In genomic region chr4:108196277-108196855, GRCm38 (mm10) we compare ENCODE assay signal across 10 mouse cellular contexts. TPM values are rescaled to one million over a fixed set of nuclear protein-coding genes. Genes with fewer than 3 reads are reported as not detected.
DNase-seq lines count a peak whose midpoint lies in the region; ATAC-seq and TF ChIP-seq lines count a peak whose summit lies in the region.
"Had no signal": no experiment of that assay in that cellular context is flagged by ENCODE, and none has a peak within 500 bp of the region (broad histone marks: within the 10 kb centered on the region; RNA-seq: fewer than 3 reads in every experiment).

No protein-coding gene starts in this region.

- no peaks in the 10 kb centered on the region for H3K9me3 ChIP-seq in hindbrain, embryonic 11.5 days (ENCODE audit: control insufficient read depth, low read length)
- H3K9me3 ChIP-seq in hindbrain, embryonic 14.5 days (ENCODE audit: control insufficient read depth, low read length): no peaks in the 10 kb centered on the region
- no peaks in the 10 kb centered on the region for H3K9me3 ChIP-seq in ES-E14 (ENCODE audit: control insufficient read depth, insufficient read depth, low read depth, low read length)
- H3K9me3 ChIP-seq: hindbrain, embryonic 15.5 days had no signal

- in situ Hi-C loops in ES-E14 (cut with MboI; ENCODE audit: low sequenced_read_pairs in 2 of 2, unreplicated experiment in 2 of 2): no loop called here

- no peak overlapping the region for H3K4me3 ChIP-seq in hindbrain, embryonic 11.5 days (ENCODE audit: low read depth, low read length)
- H3K4me3 ChIP-seq in hindbrain, embryonic 14.5 days (replicated peaks; ENCODE audit: low read length): no peak overlapping the region
- H3K4me3 ChIP-seq in ES-E14 (ENCODE audit: insufficient read depth in 1 of 2, low read depth in 1 of 2, low read length in 2 of 2, poor library complexity in 1 of 2, severe bottlenecking in 1 of 2): peak overlapping the region in 1 of 2 experiments; percentile 1; a peak in 1 of 4 replicates
- H3K4me3 ChIP-seq: hindbrain, embryonic 15.5 days had no signal

- no peaks in the 10 kb centered on the region for H3K4me1 ChIP-seq in hindbrain, embryonic 11.5 days (replicated peaks; ENCODE audit: control insufficient read depth, insufficient read depth, low read length)
- no peaks in the 10 kb centered on the region for H3K4me1 ChIP-seq in hindbrain, embryonic 14.5 days (replicated peaks; ENCODE audit: control insufficient read depth, insufficient read depth, low read length)
- peaks cover 0 to 6% of the 10 kb centered on the region in 2 experiments; a peak in 1 of 4 replicates for H3K4me1 ChIP-seq in ES-E14 (ENCODE audit: control insufficient read depth in 2 of 2, insufficient read depth in 2 of 2, low read length in 2 of 2, poor library complexity in 1 of 2)
- H3K4me1 ChIP-seq: hindbrain, embryonic 15.5 days had no signal

- H3K9ac ChIP-seq in hindbrain, embryonic 11.5 days (ENCODE audit: low read depth, low read length): no peak overlapping the region
- no peak overlapping the region for H3K9ac ChIP-seq in hindbrain, embryonic 14.5 days
- H3K9ac ChIP-seq in ES-E14 (ENCODE audit: insufficient read depth, low read depth, low read length, poor library complexity, severe bottlenecking): peak overlapping the region; percentile 23; the same call in 1 of the 2 replicates
- H3K9ac ChIP-seq: hindbrain, embryonic 15.5 days; liver, embryonic 14.5 days had no signal

- H3K36me3 ChIP-seq in hindbrain, embryonic 11.5 days (ENCODE audit: control insufficient read depth, insufficient read depth, low read length): no peaks in the 10 kb centered on the region
- no peaks in the 10 kb centered on the region for H3K36me3 ChIP-seq in hindbrain, embryonic 14.5 days (replicated peaks; ENCODE audit: control insufficient read depth, insufficient read depth)
- H3K36me3 ChIP-seq in ES-E14 (ENCODE audit: control insufficient read depth, insufficient read depth, low read length, poor library complexity, severe bottlenecking): peaks cover 18% of the 10 kb centered on the region
- H3K36me3 ChIP-seq: hindbrain, embryonic 15.5 days had no signal

- WGBS in hindbrain, embryonic 11.5 days: 58% methylated on average over 6 of the region's 6 CpGs
- WGBS in hindbrain, embryonic 14.5 days: 60% methylated on average over 6 of the region's 6 CpGs

- ATAC-seq in hindbrain, embryonic 11.5 days (ENCODE audit: low FRiP score): no peak
- no peak for ATAC-seq in hindbrain, embryonic 14.5 days (ENCODE audit: low FRiP score)

- DNase-seq in hindbrain, embryonic 11.5 days (ENCODE audit: low spot score): peak; percentile 3
- no peak for DNase-seq in hindbrain, embryonic 14.5 days (ENCODE audit: low spot score)
- DNase-seq in ES-E14 (ENCODE audit: low read depth, low spot score): no peak
- peak; percentile 64 for DNase-seq in cerebellum, adult 9-11 months
- peak; percentile 44 for DNase-seq in gastrocnemius, postnatal 25 days
- DNase-seq in spleen, postnatal 10 days (ENCODE audit: low spot score in 2 of 2): no peak
- DNase-seq in frontal cortex, adult 2 months (ENCODE audit: extremely low spot score in 1 of 2, low spot score in 1 of 2): no peak
- no peak for DNase-seq in ovary, adult 18-20 months (ENCODE audit: low spot score)

- no peak overlapping the region for H3K4me2 ChIP-seq in hindbrain, embryonic 11.5 days (replicated peaks; ENCODE audit: low read depth, low read length)
- H3K4me2 ChIP-seq in hindbrain, embryonic 14.5 days (replicated peaks): no peak overlapping the region
- H3K4me2 ChIP-seq: hindbrain, embryonic 15.5 days had no signal

- no peaks in the 10 kb centered on the region for H3K27me3 ChIP-seq in hindbrain, embryonic 11.5 days (ENCODE audit: control insufficient read depth, insufficient read depth, low read length)
- H3K27me3 ChIP-seq in hindbrain, embryonic 14.5 days (ENCODE audit: control insufficient read depth, insufficient read depth, low read length): no peaks in the 10 kb centered on the region
- H3K27me3 ChIP-seq: hindbrain, embryonic 15.5 days had no signal

- no peak overlapping the region for H3K27ac ChIP-seq in hindbrain, embryonic 11.5 days (ENCODE audit: low read depth, low read length)
- no peak overlapping the region for H3K27ac ChIP-seq in hindbrain, embryonic 14.5 days
- H3K27ac ChIP-seq in ES-E14 (ENCODE audit: insufficient read depth, low read depth, low read length, poor library complexity, severe bottlenecking): no peak overlapping the region
- H3K27ac ChIP-seq: hindbrain, embryonic 15.5 days; liver, embryonic 14.5 days had no signal

TF ChIP-seq in ES-E14, 5 proteins besides CTCF, POLR2A, EP300 and RAD21:
- TF ChIP-seq ZNF384 (IDR thresholded peaks at IDR 0.05; ENCODE audit: low read depth, low read length) (no peak), MAFK (IDR thresholded peaks at IDR 0.05; ENCODE audit: insufficient read depth, low read depth, low read length) (no peak), HCFC1 (IDR thresholded peaks at IDR 0.05; ENCODE audit: borderline replicate concordance, insufficient read depth, low read length) (no peak), ZC3H11A (IDR thresholded peaks at IDR 0.05; ENCODE audit: borderline replicate concordance, low read depth, low read length) (no peak), CHD2 (IDR thresholded peaks at IDR 0.05; ENCODE audit: low read depth, low read length) (no peak)
TF ChIP-seq in ES-E14: peak in this region for 0.

RNA-seq across cellular contexts. Expression of gene Zyg11a, which starts 21.5 kb away (rescaled TPM):
- 0.31 TPM in 1 of 2 replicates, not detected in the other for polyA plus RNA-seq in hindbrain, embryonic 11.5 days (2014; fragmentation: Nextera tagmentation; extraction: Ambion mirVana)
- polyA plus RNA-seq in hindbrain, embryonic 14.5 days (2014; fragmentation: Nextera tagmentation; extraction: Ambion mirVana): not detected in 2 replicates
- total RNA-seq in ES-E14 (2012; rRNA removed): 10.4 and 12.8 TPM in 2 replicates
- total RNA-seq in gastrocnemius, postnatal 25 days (2021): under 1 TPM; 0.33 to 0.78 TPM
- not detected in 2 replicates for polyA plus RNA-seq in frontal cortex, adult 2 months (2012; rRNA removed)

RNA-seq across cellular contexts. Expression of gene Echdc2, which starts 31.1 kb away (rescaled TPM):
- polyA plus RNA-seq in hindbrain, embryonic 11.5 days (2014; fragmentation: Nextera tagmentation; extraction: Ambion mirVana): 13.1 and 14.7 TPM in 2 replicates
- polyA plus RNA-seq in hindbrain, embryonic 14.5 days (2014; fragmentation: Nextera tagmentation; extraction: Ambion mirVana): 8.8 and 11.1 TPM in 2 replicates
- 37.9 and 50.8 TPM in 2 replicates for total RNA-seq in ES-E14 (2012; rRNA removed)
- 1 to 10 TPM; 4.6 to 5.4 TPM for total RNA-seq in gastrocnemius, postnatal 25 days (2021)
- polyA plus RNA-seq in frontal cortex, adult 2 months (2012; rRNA removed): 40.9 and 47.6 TPM in 2 replicates

RNA-seq across cellular contexts. Expression of gene Scp2, which starts 51.6 kb away (rescaled TPM):
- 207 and 224 TPM in 2 replicates for polyA plus RNA-seq in hindbrain, embryonic 11.5 days (2014; fragmentation: Nextera tagmentation; extraction: Ambion mirVana)
- polyA plus RNA-seq in hindbrain, embryonic 14.5 days (2014; fragmentation: Nextera tagmentation; extraction: Ambion mirVana): 218 and 225 TPM in 2 replicates
- total RNA-seq in ES-E14 (2012; rRNA removed): 50.4 and 65.9 TPM in 2 replicates
- total RNA-seq in gastrocnemius, postnatal 25 days (2021): 100 to 1,000 TPM; 152 to 156 TPM
- 218 and 242 TPM in 2 replicates for polyA plus RNA-seq in frontal cortex, adult 2 months (2012; rRNA removed)

Comparison
In these comparisons a context has a peak if more than half of its experiments do, and no peak if none do; other contexts are left out.
1. DNase-seq: peak in hindbrain, embryonic 11.5 days (single experiment), cerebellum, adult 9-11 months (single experiment) and gastrocnemius, postnatal 25 days (single experiment); none in hindbrain, embryonic 14.5 days (single experiment), ES-E14 (single experiment), spleen, postnatal 10 days (0 of 2), frontal cortex, adult 2 months (0 of 2) and ovary, adult 18-20 months (single experiment).